Mouse (Mus musculus): ENCODE measurements around the gene Olfr765.
"Not testable (repeated sequence)": the region's sequence is repeated elsewhere in the genome, so short reads cannot be mapped to it uniquely, and the experiment has no call there.

The Olfr765 gene

DNA sequence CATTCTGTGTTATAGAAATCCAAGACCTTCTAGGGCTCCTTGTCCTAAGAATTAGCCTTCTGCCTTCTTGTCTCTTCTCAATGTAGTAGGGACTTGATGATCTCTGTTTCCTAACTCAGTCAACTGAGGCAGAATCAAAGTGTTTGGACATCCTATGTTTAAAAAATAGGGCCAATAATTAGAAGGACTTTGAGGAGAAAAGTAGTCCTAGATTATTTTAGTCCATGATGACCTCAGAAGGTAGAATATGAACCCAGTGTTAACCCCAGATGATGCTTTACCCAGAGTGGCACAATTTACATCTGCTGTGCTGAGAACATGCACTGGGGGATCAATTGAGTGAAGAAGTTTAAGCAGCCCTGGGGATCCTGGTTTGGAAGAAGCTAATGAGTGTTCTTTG, at the start of gene Olfr765:
Gene Olfr765 (minus strand): TSS at position 101 of the 400 bp plus-strand sequence.
- not testable (repeated sequence) for DNase-seq (ENCODE audit: low read depth)

DNA sequence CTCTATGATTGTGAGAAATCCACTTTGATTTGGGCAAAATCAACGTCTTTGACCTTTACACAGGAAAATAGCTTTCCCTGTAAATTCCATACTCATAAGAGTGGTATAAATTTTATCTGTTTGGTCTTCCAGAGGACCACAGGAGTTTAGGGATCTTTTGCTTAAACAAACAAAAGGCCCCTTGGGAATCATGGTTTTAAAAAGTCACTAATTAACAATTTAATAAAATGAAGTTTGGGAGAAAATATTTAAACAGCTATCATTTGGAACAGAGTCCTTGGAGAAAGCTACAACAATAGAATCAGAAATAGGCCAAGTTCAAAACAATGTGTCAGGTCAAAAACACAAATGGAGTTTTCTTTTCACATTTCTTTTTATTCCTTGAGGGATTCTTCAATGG, 49.5 kb upstream of the Olfr765 start, which contains the start of gene Olfr768:
Gene Olfr768 (minus strand): TSS at position 101 of the 400 bp plus-strand sequence.
- DNase-seq (ENCODE audit: low read depth), result no peak

DNA sequence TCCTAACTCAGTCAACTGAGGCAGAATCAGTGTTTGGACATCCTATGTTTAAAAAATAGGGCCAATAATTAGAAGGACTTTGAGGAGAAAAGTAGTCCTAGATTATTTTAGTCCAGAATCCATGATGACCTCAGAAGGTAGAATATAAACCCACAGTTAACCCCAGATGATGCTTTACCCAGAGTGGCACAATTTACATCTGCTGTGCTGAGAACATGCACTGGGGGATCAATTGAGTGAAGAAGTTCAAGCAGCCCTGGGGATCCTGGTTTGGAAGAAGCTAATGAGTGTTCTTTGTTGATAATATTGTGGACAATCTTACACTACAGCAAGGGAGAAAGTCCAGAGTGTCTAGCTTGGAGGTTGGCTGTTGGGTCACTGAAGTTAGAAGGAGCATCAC, 33.0 kb upstream of the Olfr765 start, which contains the start of gene Olfr767:
Gene Olfr767 (minus strand): TSS at position 101 of the 400 bp plus-strand sequence.
- DNase-seq (ENCODE audit: low read depth), result not testable (repeated sequence)

DNA sequence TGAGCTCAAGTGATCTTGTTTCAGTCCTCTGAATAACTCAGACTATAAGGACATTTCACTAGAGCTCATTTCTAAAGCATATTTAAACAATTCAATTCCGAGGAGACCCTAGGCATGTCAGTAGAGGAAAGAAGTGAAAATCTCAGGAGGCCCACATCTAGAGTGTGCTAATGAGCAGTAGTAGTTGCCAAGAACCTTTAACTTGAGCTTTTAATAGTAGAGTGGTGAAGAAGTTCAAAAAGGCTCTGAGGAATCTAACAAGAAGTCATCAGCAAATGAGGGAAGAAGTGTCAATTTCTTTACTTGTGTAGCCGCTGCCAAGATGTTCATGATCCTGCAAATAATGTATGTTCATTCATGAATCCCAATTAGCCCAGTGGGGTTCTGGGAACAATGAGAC, 19.1 kb upstream of the Olfr765 start, which contains the start of gene Olfr766-ps1:
Gene Olfr766-ps1 (minus strand): TSS at position 101 of the 400 bp plus-strand sequence.
- DNase-seq (ENCODE audit: low read depth), result no peak

- DNase-seq (ENCODE audit: low read depth), result no peak
Measured at GRCm38 (mm10) chr10:129039796-129040195, 10.0 kb downstream of the Olfr765 start, which contains the start of gene Olfr764-ps1. Gene Olfr764-ps1 (minus strand): TSS chr10:129039896.

GRCm38 (mm10) chr10:129028343-129028742, 21.5 kb downstream of the Olfr765 start:
- DNase-seq (ENCODE audit: low read depth), result no peak

- DNase-seq (ENCODE audit: low read depth), result peak; percentile 62
Measured at GRCm38 (mm10) chr10:129026018-129026662, 23.7 kb downstream of the Olfr765 start.

- DNase-seq (ENCODE audit: low read depth), result peak; percentile 28
Measured at GRCm38 (mm10) chr10:129023319-129023718, 26.5 kb downstream of the Olfr765 start.

- DNase-seq (ENCODE audit: low read depth), result no peak
Measured at GRCm38 (mm10) chr10:129014477-129014876, 35.3 kb downstream of the Olfr765 start.

- not testable (repeated sequence) for DNase-seq (ENCODE audit: low read depth)
Measured at GRCm38 (mm10) chr10:129011511-129011910, 38.3 kb downstream of the Olfr765 start.

DNA sequence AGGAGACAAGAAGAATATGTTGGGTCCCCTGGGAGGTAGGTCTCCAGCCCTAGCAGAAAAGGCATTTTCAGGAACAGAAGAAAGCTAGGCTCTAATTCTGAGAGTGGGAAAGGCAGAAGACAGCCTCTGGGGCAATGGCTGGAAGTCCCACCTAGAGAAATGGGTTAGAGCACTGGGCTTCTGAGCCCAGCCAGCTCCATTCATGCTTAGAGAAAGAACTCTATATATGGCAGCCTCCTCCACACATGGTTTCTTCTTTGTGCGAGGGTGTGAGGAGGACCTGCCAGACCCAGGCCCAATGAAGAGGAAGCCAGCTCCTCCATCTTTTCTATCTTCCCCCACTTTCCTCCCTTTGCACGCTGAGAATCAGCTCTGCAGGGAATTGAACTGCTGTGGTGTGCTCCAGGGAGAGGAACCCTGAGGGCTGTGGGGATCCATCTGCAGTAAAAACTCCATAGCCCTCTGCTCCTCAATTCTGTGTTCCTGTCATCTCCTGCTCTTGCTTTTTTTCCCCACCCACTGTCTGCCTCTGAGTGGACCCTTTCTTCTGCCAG, 39.4 kb downstream of the Olfr765 start, which contains the start of gene Olfr763:
Gene Olfr763 (plus strand): TSS at position 504 of the 554 bp plus-strand sequence.
- DNase-seq (ENCODE audit: low read depth), result no peak

DNA sequence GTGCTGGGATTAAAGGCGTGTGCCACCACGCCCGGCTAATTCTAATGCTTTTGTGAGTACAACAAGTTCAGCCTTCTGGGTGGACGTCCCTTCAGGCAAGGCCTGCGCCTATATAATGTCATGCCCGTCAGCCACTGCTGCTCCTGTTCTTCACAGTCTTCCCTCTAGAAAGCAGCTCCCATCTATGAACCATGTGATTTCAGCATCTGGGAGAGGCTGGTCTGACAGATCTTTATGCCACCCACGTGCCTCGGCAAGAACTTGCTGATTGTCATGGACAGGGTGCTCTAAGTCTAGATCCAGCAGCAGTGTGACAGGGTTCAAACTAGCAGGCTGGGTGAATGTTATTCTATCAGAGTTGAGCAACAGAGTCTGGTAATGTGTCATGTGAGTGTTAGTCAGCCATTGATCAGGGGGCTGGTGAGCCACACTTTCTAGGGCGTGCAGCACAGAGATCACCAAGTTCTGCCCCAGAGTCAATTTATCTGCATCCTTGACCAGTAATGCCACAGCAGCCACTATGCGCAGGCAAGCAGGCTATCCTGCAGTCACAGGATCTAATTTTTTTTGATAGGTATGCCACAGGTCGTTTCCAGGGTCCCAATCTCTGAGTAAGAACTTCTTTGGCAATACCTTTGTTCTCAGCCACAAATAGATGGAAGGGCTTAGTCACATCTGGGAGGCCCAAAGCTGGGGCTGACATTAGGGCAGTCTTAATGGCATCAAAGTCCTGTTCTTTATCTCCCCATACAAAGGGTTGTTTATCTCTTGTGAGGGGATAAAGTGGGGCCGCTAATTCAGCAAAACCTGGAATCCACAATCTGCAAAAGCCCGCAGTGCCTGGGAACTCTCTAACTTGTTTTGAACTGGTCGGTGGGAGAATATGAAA, 45.5 kb downstream of the Olfr765 start:
- DNase-seq (ENCODE audit: low read depth), result no peak

DNA sequence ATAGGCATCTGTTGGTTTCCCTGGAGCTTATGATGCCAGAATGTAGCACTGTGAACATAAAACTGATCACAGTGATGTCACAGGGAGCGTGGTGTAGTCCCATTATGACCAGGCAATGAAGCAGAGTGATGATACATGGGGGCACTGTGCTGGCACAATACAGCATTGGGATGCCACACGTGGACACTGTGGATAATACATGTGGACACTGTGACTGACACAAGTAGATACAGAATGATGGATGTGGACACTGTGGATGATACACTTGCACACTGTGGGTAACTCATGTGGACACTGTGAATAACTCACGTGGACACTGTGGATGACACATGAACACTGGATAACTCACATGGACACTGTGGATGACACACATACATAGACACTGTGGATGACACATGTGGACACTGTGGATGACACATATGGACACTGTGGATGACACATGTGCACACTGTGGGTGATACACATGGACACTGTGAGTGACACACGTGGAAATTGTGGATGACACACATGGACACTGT, 53.2 kb downstream of the Olfr765 start:
- DNase-seq (ENCODE audit: low read depth), result no peak

DNA sequence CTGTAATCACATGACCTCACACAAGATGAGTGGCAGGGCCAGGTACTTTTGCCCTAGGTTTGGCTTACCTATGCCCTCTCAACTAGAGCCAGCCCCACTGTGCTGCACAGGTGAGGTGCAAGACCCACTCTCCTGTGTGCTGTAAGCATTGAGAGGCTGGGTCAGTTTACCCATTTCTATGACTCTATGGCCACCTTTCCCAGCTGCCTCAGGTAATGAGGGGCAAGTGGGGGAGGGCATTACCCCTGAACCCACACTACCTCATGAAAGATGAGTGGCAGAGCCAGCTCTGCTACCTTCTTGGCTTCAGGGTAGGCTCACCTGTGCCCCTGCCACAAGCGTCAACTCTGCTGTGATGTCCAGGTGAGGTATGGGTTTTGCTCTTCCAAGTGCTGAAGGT, 54.0 kb downstream of the Olfr765 start:
- no peak for DNase-seq (ENCODE audit: low read depth)

All from 416B (cell line).